Mouse (Mus musculus) liver, embryonic 14.5 days (tissue): ENCODE data around the gene Ppp1r12a. TPM values are rescaled to one million over a fixed set of nuclear protein-coding genes. Genes with fewer than 3 reads are reported as not detected.

Source experiments
- ATAC-seq: fragments of 200-750 bp; cut with Nextera tagmentation; 2 replicates; pipeline ENCODE4 v1.8.0; 2017; ENCODE audit warnings: moderate number of reproducible peaks, mild to moderate bottlenecking, moderate library complexity; ENCODE audit not compliant: insufficient read depth
- DNase-seq, 3 experiments: peaks; one replicate each; pipeline ENCODE4 v3.0.0-alpha.2; 2012 to 2013; ENCODE audit warnings: low read depth in 3 of 3, low spot score in 3 of 3
- H3K27ac ChIP-seq: fragments of 300-500 bp; sonication (generic); 2 replicates; pipeline ENCODE4 v1.5.1; 2014; ENCODE audit warnings: moderate library complexity, mild to moderate bottlenecking, control low read depth, inconsistent platforms
- H3K27me3 ChIP-seq: fragments of 300-500 bp; sonication (generic); 2 replicates; pipeline ENCODE4 v1.6.1; 2014; ENCODE audit warnings: mild to moderate bottlenecking, low read length, moderate library complexity; ENCODE audit not compliant: control insufficient read depth, insufficient read depth
- H3K36me3 ChIP-seq: fragments of 300-500 bp; sonication (generic); replicated peaks from 2 replicates; pipeline ENCODE4 v1.6.1; 2014; ENCODE audit warnings: low read depth; ENCODE audit not compliant: control insufficient read depth, insufficient read depth
- H3K4me1 ChIP-seq, 2 experiments: fragments of 200-500 bp in 1 of 2; fragments of 300-500 bp in 1 of 2; sonication (generic) in 1 of 2; replicated peaks; 2 replicates each; pipeline ENCODE4 v1.6.1; 2012 to 2014; ENCODE audit warnings: antibody characterized with exemption in 1 of 2, inconsistent platforms in 1 of 2, low read length in 1 of 2; ENCODE audit not compliant: control insufficient read depth in 2 of 2, insufficient read depth in 2 of 2
- H3K4me2 ChIP-seq: fragments of 300-500 bp; sonication (generic); 2 replicates; pipeline ENCODE4 v1.6.1; 2014; ENCODE audit warnings: low read depth, mild to moderate bottlenecking, control low read depth, moderate library complexity
- H3K4me3 ChIP-seq, 2 experiments: fragments of 200-500 bp in 1 of 2; fragments of 300-500 bp in 1 of 2; sonication (generic) in 1 of 2; 2 replicates each; pipeline ENCODE4 v1.5.1; 2012 to 2014; ENCODE audit warnings: low read depth in 2 of 2, low read length in 2 of 2, mild to moderate bottlenecking in 2 of 2, control low read depth in 1 of 2, inconsistent platforms in 1 of 2, moderate library complexity in 1 of 2; ENCODE audit not compliant: insufficient read depth in 1 of 2
- H3K9ac ChIP-seq: fragments of 300-500 bp; sonication (generic); replicated peaks from 2 replicates; pipeline ENCODE4 v1.6.1; 2014; ENCODE audit warnings: mild to moderate bottlenecking, control low read depth, moderate library complexity
- H3K9me3 ChIP-seq: fragments of 300-500 bp; sonication (generic); 2 replicates; pipeline ENCODE4 v1.6.1; 2016; ENCODE audit warnings: low read length, mixed read lengths; ENCODE audit not compliant: control insufficient read depth
- CTCF ChIP-seq: IDR thresholded peaks from 2 replicates; pipeline ENCODE4 v1.5.1; 2016; ENCODE audit warnings: antibody characterized with exemption, low read depth, control low read depth
- EP300 ChIP-seq: IDR thresholded peaks from 2 replicates; pipeline ENCODE4 v1.6.1; 2016; ENCODE audit warnings: antibody characterized with exemption, low read depth
- WGBS: fragments of 180-500 bp; shearing (Covaris S2); extraction: QIAGEN DNeasy Blood & Tissue Kit; methylation state at CpG from one replicate; pipeline ENCODE4 v1.1.7; 2014; ENCODE audit not compliant: insufficient replicate concordance; 5-methylcytosine and 5-hydroxymethylcytosine counted together
- polyA plus RNA-seq, 2 experiments: library from polyadenylated mRNA; depleted of rRNA in 1 of 2; stranded (reverse) in 1 of 2; unstranded in 1 of 2; fragments of >200 nt; fragmentation: Nextera tagmentation in 1 of 2; extraction: Ambion mirVana in 1 of 2; gene quantifications; 2 replicates each; pipeline versions ENCODE4 v1.2.1 to v1.2.3; 2012 to 2014

The Ppp1r12a gene
- polyA plus RNA-seq, 2 experiments: 18.7 to 27.2 TPM

GRCm38 (mm10) chr10:108293620-108294195 lies 131.7 kb downstream of the Ppp1r12a start:
- Histone ChIP-seq H3K36me3 (no peaks in the 10 kb centered on the region), H3K27ac (no peak overlapping the region), H3K9me3 (no peaks in the 10 kb centered on the region), H3K4me1 (no peaks in the 10 kb centered on the region), H3K4me2 (no peak overlapping the region), H3K27me3 (no peaks in the 10 kb centered on the region), H3K9ac (no peak overlapping the region), H3K4me3 (no peak overlapping the region)
- 78% methylated on average over 16 of the region's 16 CpGs for WGBS
- TF ChIP-seq EP300: no peak
- no peak for ATAC-seq
- DNase-seq: no peak

DNA sequence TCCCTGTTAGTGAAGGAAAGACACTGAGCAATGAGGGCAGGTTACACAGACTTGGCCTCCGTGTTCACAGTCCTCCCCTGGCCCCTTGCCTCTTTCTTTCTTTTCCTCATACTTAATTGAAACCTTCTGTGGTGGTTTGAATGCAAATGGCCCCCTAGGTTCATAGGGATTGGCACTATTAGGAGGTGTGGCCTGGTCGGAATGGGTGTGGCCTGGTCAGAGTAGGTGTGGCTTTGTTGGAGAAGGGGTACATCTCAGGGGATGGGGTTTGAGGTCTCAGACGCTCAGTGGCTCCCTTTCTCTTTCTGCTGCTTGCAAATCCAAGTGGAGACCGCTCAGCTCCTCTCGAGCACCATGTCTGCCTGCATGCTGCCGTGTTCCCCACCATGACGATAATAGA lies 132.8 kb downstream of the Ppp1r12a start:
- Histone ChIP-seq H3K9ac (no peak overlapping the region), H3K4me2 (no peak overlapping the region), H3K27me3 (no peaks in the 10 kb centered on the region), H3K4me1 (no peaks in the 10 kb centered on the region), H3K36me3 (no peaks in the 10 kb centered on the region), H3K9me3 (no peaks in the 10 kb centered on the region), H3K27ac (no peak overlapping the region), H3K4me3 (no peak overlapping the region)
- TF ChIP-seq EP300 (no peak), CTCF (no peak)
- 67% methylated on average over 7 of the region's 7 CpGs for WGBS
- no peak for ATAC-seq
- DNase-seq: no peak

DNA sequence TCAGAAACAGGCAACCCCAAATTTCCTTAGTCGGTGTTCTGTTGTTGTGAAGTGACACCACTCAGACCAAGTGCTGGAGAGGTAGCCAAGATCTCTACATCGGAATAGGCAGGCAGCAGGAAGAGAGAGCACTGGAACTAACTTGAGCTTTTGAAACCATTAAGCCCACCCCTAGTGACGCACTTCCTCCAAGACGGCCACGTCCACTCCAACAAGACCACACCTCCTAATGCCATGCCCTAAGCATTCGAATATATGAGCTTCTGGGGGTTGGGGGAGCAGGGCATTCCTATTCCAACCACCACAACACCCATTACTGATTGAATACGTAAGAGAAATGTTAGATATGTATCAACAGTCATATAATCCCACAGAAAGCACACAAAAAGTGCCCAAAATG lies 134.5 kb downstream of the Ppp1r12a start:
- ATAC-seq (no peak), DNase-seq (no peak)
- no peak overlapping the region for H3K4me3 ChIP-seq
- H3K27me3 ChIP-seq: no peaks in the 10 kb centered on the region
- no peak overlapping the region for H3K4me2 ChIP-seq
- TF ChIP-seq EP300 (no peak), CTCF (no peak)
- no peak overlapping the region for H3K9ac ChIP-seq
- no peak overlapping the region for H3K27ac ChIP-seq
- 73% methylated on average over 7 of the region's 7 CpGs for WGBS
- no peaks in the 10 kb centered on the region for H3K36me3 ChIP-seq
- H3K9me3 ChIP-seq: no peaks in the 10 kb centered on the region
- H3K4me1 ChIP-seq: no peaks in the 10 kb centered on the region

GRCm38 (mm10) chr10:108298261-108298660 lies 136.3 kb downstream of the Ppp1r12a start:
- H3K36me3 ChIP-seq: no peaks in the 10 kb centered on the region
- no peak overlapping the region for H3K4me3 ChIP-seq
- ATAC-seq (no peak), DNase-seq (no peak)
- H3K4me2 ChIP-seq: no peak overlapping the region
- H3K27ac ChIP-seq: no peak overlapping the region
- no peak overlapping the region for H3K9ac ChIP-seq
- H3K27me3 ChIP-seq: no peaks in the 10 kb centered on the region
- 81% methylated on average over 13 of the region's 13 CpGs for WGBS
- H3K4me1 ChIP-seq: no peaks in the 10 kb centered on the region
- TF ChIP-seq EP300 (no peak), CTCF (no peak)
- no peaks in the 10 kb centered on the region for H3K9me3 ChIP-seq

DNA sequence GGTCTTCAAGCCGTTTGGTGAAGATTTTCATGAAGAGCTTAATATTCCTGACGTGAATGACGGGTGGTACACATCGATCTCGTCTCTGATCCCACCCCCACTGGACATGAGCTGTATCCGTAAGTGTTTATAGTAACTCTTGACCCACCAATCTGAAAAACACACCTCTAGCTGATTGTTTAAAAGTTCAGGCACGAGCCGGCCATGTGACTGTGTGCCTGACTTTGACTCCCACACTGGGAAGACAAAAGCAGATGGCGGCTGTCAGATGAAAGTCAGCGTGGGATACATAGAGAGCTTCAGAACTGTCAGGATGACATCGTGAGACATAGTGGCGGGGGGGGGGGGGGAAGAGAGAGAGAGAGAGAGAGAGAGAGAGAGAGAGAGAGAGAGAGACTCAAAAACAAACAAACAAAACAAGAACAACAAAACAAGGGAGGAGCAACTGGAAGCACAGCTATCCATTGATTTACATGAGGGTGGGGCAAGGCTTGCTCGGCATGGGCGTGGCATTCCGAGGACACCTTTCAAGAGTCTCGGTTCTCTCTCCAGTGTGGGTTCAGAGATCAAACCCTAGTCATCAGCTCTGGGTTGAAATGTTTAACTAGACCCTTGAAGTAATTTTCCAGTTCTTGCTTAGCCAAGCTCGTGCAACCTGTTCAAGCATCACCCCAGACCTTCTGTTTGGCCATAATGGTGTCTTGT lies 137.0 kb downstream of the Ppp1r12a start:
- Histone ChIP-seq H3K4me2 (no peak overlapping the region), H3K36me3 (no peaks in the 10 kb centered on the region), H3K4me3 (no peak overlapping the region), H3K4me1 (no peaks in the 10 kb centered on the region), H3K9me3 (no peaks in the 10 kb centered on the region), H3K9ac (no peak overlapping the region), H3K27me3 (no peaks in the 10 kb centered on the region), H3K27ac (no peak overlapping the region)
- no peak for TF ChIP-seq EP300
- no peak for TF ChIP-seq CTCF
- DNase-seq: no peak
- ATAC-seq: no peak
- WGBS: 68% methylated on average over 16 of the region's 17 CpGs
